Mouse (Mus musculus) midbrain, embryonic 12.5 days (tissue): ENCODE data around the gene Atxn10. TPM values are rescaled to one million over a fixed set of nuclear protein-coding genes. Genes with fewer than 3 reads are reported as not detected.

Experiments used
- ATAC-seq: fragments of 200-750 bp; cut with Nextera tagmentation; 2 replicates; pipeline ENCODE4 v1.8.0; 2017; ENCODE audit warnings: low read depth, moderate TSS enrichment, moderate library complexity; ENCODE audit not compliant: low FRiP score
- H3K27ac ChIP-seq: fragments of 300-500 bp; sonication (generic); replicated peaks from 2 replicates; pipeline ENCODE4 v1.5.1; 2016; ENCODE audit warnings: mild to moderate bottlenecking
- H3K27me3 ChIP-seq: fragments of 300-500 bp; sonication (generic); 2 replicates; pipeline ENCODE4 v1.6.1; 2016; ENCODE audit warnings: mild to moderate bottlenecking
- H3K36me3 ChIP-seq: fragments of 300-500 bp; sonication (generic); 2 replicates; pipeline ENCODE4 v1.6.1; 2016
- H3K4me1 ChIP-seq: fragments of 300-500 bp; sonication (generic); 2 replicates; pipeline ENCODE4 v1.6.1; 2016
- H3K4me2 ChIP-seq: fragments of 300-500 bp; sonication (generic); replicated peaks from 2 replicates; pipeline ENCODE4 v1.6.1; 2016; ENCODE audit warnings: mild to moderate bottlenecking, moderate library complexity
- H3K4me3 ChIP-seq: fragments of 300-500 bp; sonication (generic); 2 replicates; pipeline ENCODE4 v1.5.1; 2016; ENCODE audit warnings: mild to moderate bottlenecking
- H3K9ac ChIP-seq: fragments of 300-500 bp; sonication (generic); replicated peaks from 2 replicates; pipeline ENCODE4 v1.6.1; 2016; ENCODE audit warnings: mild to moderate bottlenecking, moderate library complexity
- H3K9me3 ChIP-seq: fragments of 300-500 bp; sonication (generic); 2 replicates; pipeline ENCODE4 v1.6.1; 2016; ENCODE audit warnings: mild to moderate bottlenecking
- WGBS: fragments of 180-500 bp; shearing (Covaris S2); methylation state at CpG from one replicate; pipeline ENCODE4 v1.1.7; 2016; 5-methylcytosine and 5-hydroxymethylcytosine counted together
- polyA plus RNA-seq: library from polyadenylated mRNA; unstranded; fragments of >200 nt; fragmentation: Nextera tagmentation; extraction: Ambion mirVana; gene quantifications from 2 replicates; pipeline ENCODE4 v1.2.1, GENCODE M21; 2016

The Atxn10 gene
- polyA plus RNA-seq, 1 experiment from 2014 or later, result 404 TPM

- Histone ChIP-seq H3K9me3 (no peaks in the 10 kb centered on the region), H3K27ac (no peak overlapping the region), H3K4me2 (no peak overlapping the region), H3K9ac (no peak overlapping the region), H3K4me3 (no peak overlapping the region), H3K27me3 (no peaks in the 10 kb centered on the region), H3K36me3 (peaks cover 41% of the 10 kb centered on the region), H3K4me1 (peaks cover 3% of the 10 kb centered on the region; the same call in 1 of the 2 replicates)
- WGBS, result 91% methylated on average over 4 of the region's 4 CpGs
- no peak for ATAC-seq
Measured at GRCm38 (mm10) chr15:85359901-85360300, 23.9 kb downstream of the Atxn10 start.

- 92% methylated on average over 3 of the region's 3 CpGs for WGBS
- Histone ChIP-seq H3K4me2 (no peak overlapping the region), H3K27me3 (no peaks in the 10 kb centered on the region), H3K4me3 (no peak overlapping the region), H3K9me3 (no peaks in the 10 kb centered on the region), H3K9ac (no peak overlapping the region), H3K36me3 (peaks cover 67% of the 10 kb centered on the region), H3K4me1 (no peaks in the 10 kb centered on the region), H3K27ac (no peak overlapping the region)
- no peak for ATAC-seq
Measured at GRCm38 (mm10) chr15:85364366-85364765, 28.3 kb downstream of the Atxn10 start.

- Histone ChIP-seq H3K27ac (no peak overlapping the region), H3K4me1 (no peaks in the 10 kb centered on the region), H3K9me3 (no peaks in the 10 kb centered on the region), H3K4me2 (no peak overlapping the region), H3K9ac (no peak overlapping the region), H3K27me3 (no peaks in the 10 kb centered on the region), H3K36me3 (peaks cover 46% of the 10 kb centered on the region), H3K4me3 (no peak overlapping the region)
- WGBS, result 72% methylated on average over 5 of the region's 5 CpGs
- no peak for ATAC-seq
Measured at GRCm38 (mm10) chr15:85366938-85367337, 30.9 kb downstream of the Atxn10 start.

- Histone ChIP-seq H3K9ac (no peak overlapping the region), H3K4me2 (no peak overlapping the region), H3K36me3 (peaks cover 32% of the 10 kb centered on the region), H3K9me3 (no peaks in the 10 kb centered on the region), H3K4me1 (no peaks in the 10 kb centered on the region), H3K4me3 (no peak overlapping the region), H3K27ac (no peak overlapping the region), H3K27me3 (no peaks in the 10 kb centered on the region)
- WGBS, result 70% methylated on average over 3 of the region's 3 CpGs
- no peak for ATAC-seq
Measured at GRCm38 (mm10) chr15:85369765-85370164, 33.7 kb downstream of the Atxn10 start.

- Histone ChIP-seq H3K4me3 (no peak overlapping the region), H3K4me1 (no peaks in the 10 kb centered on the region), H3K4me2 (no peak overlapping the region), H3K36me3 (peaks cover 37% of the 10 kb centered on the region), H3K27me3 (no peaks in the 10 kb centered on the region), H3K9me3 (no peaks in the 10 kb centered on the region), H3K27ac (no peak overlapping the region), H3K9ac (no peak overlapping the region)
- ATAC-seq, result no peak
Measured at GRCm38 (mm10) chr15:85373125-85373524, 37.1 kb downstream of the Atxn10 start.

- Histone ChIP-seq H3K9ac (no peak overlapping the region), H3K27ac (no peak overlapping the region), H3K4me3 (no peak overlapping the region), H3K9me3 (no peaks in the 10 kb centered on the region), H3K4me2 (no peak overlapping the region), H3K4me1 (no peaks in the 10 kb centered on the region; the same call in 1 of the 2 replicates), H3K27me3 (no peaks in the 10 kb centered on the region), H3K36me3 (peaks cover 49% of the 10 kb centered on the region)
- 85% methylated on average over 9 of the region's 9 CpGs for WGBS
- ATAC-seq, result no peak
Measured at GRCm38 (mm10) chr15:85383477-85383876, 47.4 kb downstream of the Atxn10 start.

GRCm38 (mm10) chr15:85388696-85389095 lies 52.7 kb downstream of the Atxn10 start:
- no peak overlapping the region for H3K4me2 ChIP-seq
- H3K36me3 ChIP-seq, result peaks cover 60% of the 10 kb centered on the region
- no peak overlapping the region for H3K4me3 ChIP-seq
- WGBS, result 84% methylated on average over 3 of the region's 3 CpGs
- H3K4me1 ChIP-seq, result no peaks in the 10 kb centered on the region; the same call in 1 of the 2 replicates
- H3K27me3 ChIP-seq, result no peaks in the 10 kb centered on the region
- H3K9me3 ChIP-seq, result no peaks in the 10 kb centered on the region
- no peak overlapping the region for H3K27ac ChIP-seq
- no peak overlapping the region; the same call in 1 of the 2 replicates for H3K9ac ChIP-seq
- ATAC-seq, result no peak

- H3K9me3 ChIP-seq, result no peaks in the 10 kb centered on the region
- WGBS, result 94% methylated on average over 4 of the region's 4 CpGs
- ATAC-seq, result no peak
Measured at GRCm38 (mm10) chr15:85389915-85390314, 53.9 kb downstream of the Atxn10 start.

GRCm38 (mm10) chr15:85395360-85395759 lies 59.3 kb downstream of the Atxn10 start:
- no peak for ATAC-seq
- Histone ChIP-seq H3K4me3 (no peak overlapping the region), H3K4me2 (no peak overlapping the region), H3K27me3 (no peaks in the 10 kb centered on the region), H3K9me3 (no peaks in the 10 kb centered on the region), H3K27ac (no peak overlapping the region), H3K9ac (no peak overlapping the region), H3K4me1 (no peaks in the 10 kb centered on the region), H3K36me3 (peaks cover 41% of the 10 kb centered on the region)
- WGBS, result 90% methylated on average over 9 of the region's 9 CpGs

More at GRCm38 (mm10) chr15:85389915-85390314, 53.9 kb downstream of the Atxn10 start:
- no peak overlapping the region for H3K4me3 ChIP-seq
- peaks cover 51% of the 10 kb centered on the region for H3K36me3 ChIP-seq
- H3K27ac ChIP-seq, result no peak overlapping the region
- no peak overlapping the region for H3K9ac ChIP-seq
- no peaks in the 10 kb centered on the region; the same call in 1 of the 2 replicates for H3K4me1 ChIP-seq
- H3K4me2 ChIP-seq, result no peak overlapping the region
- no peaks in the 10 kb centered on the region for H3K27me3 ChIP-seq

- Histone ChIP-seq H3K36me3 (peaks cover 22% of the 10 kb centered on the region), H3K4me2 (no peak overlapping the region), H3K27me3 (no peaks in the 10 kb centered on the region), H3K4me3 (no peak overlapping the region), H3K9me3 (no peaks in the 10 kb centered on the region), H3K9ac (no peak overlapping the region), H3K4me1 (peaks cover 22% of the 10 kb centered on the region), H3K27ac (no peak overlapping the region)
- no peak for ATAC-seq
- WGBS, result 71% methylated on average over 7 of the region's 7 CpGs
Measured at GRCm38 (mm10) chr15:85401926-85402325, 65.9 kb downstream of the Atxn10 start.

GRCm38 (mm10) chr15:85403256-85403731 lies 67.2 kb downstream of the Atxn10 start:
- Histone ChIP-seq H3K4me3 (no peak overlapping the region), H3K4me1 (peaks cover 22% of the 10 kb centered on the region), H3K9ac (no peak overlapping the region), H3K27me3 (no peaks in the 10 kb centered on the region), H3K27ac (peak overlapping the region; percentile 56), H3K4me2 (no peak overlapping the region), H3K9me3 (no peaks in the 10 kb centered on the region), H3K36me3 (peaks cover 17% of the 10 kb centered on the region; the same call in 1 of the 2 replicates)
- WGBS, result 65% methylated on average over 4 of the region's 4 CpGs
- peak; percentile 34; the same call in 1 of the 2 replicates for ATAC-seq

GRCm38 (mm10) chr15:85404739-85405138 lies 68.7 kb downstream of the Atxn10 start:
- 52% methylated on average over 4 of the region's 4 CpGs for WGBS
- Histone ChIP-seq H3K4me2 (no peak overlapping the region), H3K4me1 (peaks cover 22% of the 10 kb centered on the region), H3K27me3 (no peaks in the 10 kb centered on the region), H3K9ac (no peak overlapping the region), H3K9me3 (no peaks in the 10 kb centered on the region), H3K4me3 (no peak overlapping the region), H3K36me3 (0 out of 2 replicates have a peak, but pooled peaks cover 20% of the 10 kb centered on the region), H3K27ac (no peak overlapping the region)
- ATAC-seq, result no peak

- Histone ChIP-seq H3K4me3 (no peak overlapping the region), H3K36me3 (0 out of 2 replicates have a peak, but pooled peaks cover 16% of the 10 kb centered on the region), H3K9ac (no peak overlapping the region), H3K4me2 (no peak overlapping the region), H3K27me3 (no peaks in the 10 kb centered on the region), H3K4me1 (peaks cover 22% of the 10 kb centered on the region), H3K27ac (0 out of 2 replicates have a peak overlapping the region, but pooled peaks have one; percentile 2), H3K9me3 (no peaks in the 10 kb centered on the region)
- ATAC-seq, result no peak
- WGBS, result 81% methylated on average over 3 of the region's 3 CpGs
Measured at GRCm38 (mm10) chr15:85405567-85405966, 69.5 kb downstream of the Atxn10 start.
